Mouse (Mus musculus) stomach, embryonic 15.5 days (tissue): ENCODE measurements around the gene Mfsd12. TPM values are rescaled to one million over a fixed set of nuclear protein-coding genes. Genes with fewer than 3 reads are reported as not detected.

ENCODE experiments used
- microRNA-seq: library from miRNA; unstranded; fragments of <30 nt; microRNA quantifications from one replicate; pipeline ENCODE4, GENCODE M21; 2016
- polyA plus RNA-seq: library from polyadenylated mRNA; unstranded; fragments of >200 nt; fragmentation: Nextera tagmentation; extraction: Ambion mirVana; gene quantifications from 2 replicates; pipeline ENCODE4 v1.2.1, GENCODE M21; 2015

Mfsd12 gene
- polyA plus RNA-seq, 1 experiment from 2014 or later, result 12.8 TPM

Small RNAs within 50 kb of the gene (microRNA-seq; reads per million reads assigned to microRNA genes)
- not detected for gene Mir6913

Other genes starting within 250 kb of the Mfsd12 start
- 56.2 and 60.1 TPM in 2 replicates for gene Zbtb7a, start 222.3 kb upstream of the Mfsd12 start, polyA plus RNA-seq
- 41.8 and 44.9 TPM in 2 replicates for gene Pias4, start 189.6 kb upstream of the Mfsd12 start, polyA plus RNA-seq
- gene Eef2, start 180.9 kb upstream of the Mfsd12 start, polyA plus RNA-seq, result 517 and 544 TPM in 2 replicates
- gene Dapk3, start 174.5 kb upstream of the Mfsd12 start, polyA plus RNA-seq, result 61.9 and 65.4 TPM in 2 replicates
- 0.10 TPM in 1 of 2 replicates, not detected in the other for gene 4930442H23Rik, start 173.6 kb upstream of the Mfsd12 start, polyA plus RNA-seq
- 0.18 and 0.26 TPM in 2 replicates for gene Nmrk2, start 155.4 kb upstream of the Mfsd12 start, polyA plus RNA-seq
- 1.6 and 1.9 TPM in 2 replicates for gene Atcay, start 126.7 kb upstream of the Mfsd12 start, polyA plus RNA-seq
- 8.8 and 10.4 TPM in 2 replicates for gene Zfr2, start 124.3 kb upstream of the Mfsd12 start, polyA plus RNA-seq
- gene Matk, start 104.6 kb upstream of the Mfsd12 start, polyA plus RNA-seq, result 3.4 and 3.8 TPM in 2 replicates
- 217 and 233 TPM in 2 replicates for gene Mrpl54, start 90.6 kb upstream of the Mfsd12 start, polyA plus RNA-seq
- 54.4 and 58.1 TPM in 2 replicates for gene Apba3, start 90.5 kb upstream of the Mfsd12 start, polyA plus RNA-seq
- gene Tjp3, start 65.9 kb upstream of the Mfsd12 start, polyA plus RNA-seq, result 32.6 and 38.7 TPM in 2 replicates
- gene Pip5k1c, start 64.5 kb upstream of the Mfsd12 start, polyA plus RNA-seq, result 43.1 and 47.6 TPM in 2 replicates
- gene Cactin, start 36.4 kb upstream of the Mfsd12 start, polyA plus RNA-seq, result 40.5 and 40.9 TPM in 2 replicates
- gene Tbxa2r, start 28.8 kb upstream of the Mfsd12 start, polyA plus RNA-seq, result 23.5 and 25.3 TPM in 2 replicates
- 0.04 and 0.12 TPM in 2 replicates for gene Gipc3, start 14.2 kb upstream of the Mfsd12 start, polyA plus RNA-seq
- gene Hmg20b, start 7.0 kb upstream of the Mfsd12 start, polyA plus RNA-seq, result 78.8 and 79.1 TPM in 2 replicates
- 1.2 and 1.5 TPM in 2 replicates for gene 4930404N11Rik, start 8.3 kb downstream of the Mfsd12 start, polyA plus RNA-seq
- 88.5 and 90.5 TPM in 2 replicates for gene Fzr1, start 21.0 kb downstream of the Mfsd12 start, polyA plus RNA-seq
- 78.9 and 80.4 TPM in 2 replicates for gene Dohh, start 26.9 kb downstream of the Mfsd12 start, polyA plus RNA-seq
- gene Gm48551, start 27.0 kb downstream of the Mfsd12 start, polyA plus RNA-seq, result 2.9 and 3.3 TPM in 2 replicates
- 0.41 and 1.4 TPM in 2 replicates for gene Gm48552, start 31.5 kb downstream of the Mfsd12 start, polyA plus RNA-seq
- 59.5 and 77.5 TPM in 2 replicates for gene Smim24, start 35.6 kb downstream of the Mfsd12 start, polyA plus RNA-seq
- 65.5 and 78.2 TPM in 2 replicates for gene Nfic, start 98.1 kb downstream of the Mfsd12 start, polyA plus RNA-seq
- 1.7 and 1.8 TPM in 2 replicates for gene Celf5, start 125.2 kb downstream of the Mfsd12 start, polyA plus RNA-seq
- 83.9 and 93.7 TPM in 2 replicates for gene Ncln, start 138.9 kb downstream of the Mfsd12 start, polyA plus RNA-seq
- 1.4 and 1.6 TPM in 2 replicates for gene S1pr4, start 142.6 kb downstream of the Mfsd12 start, polyA plus RNA-seq
- 4.4 and 5.8 TPM in 2 replicates for gene Gna15, start 166.7 kb downstream of the Mfsd12 start, polyA plus RNA-seq
- 113 and 134 TPM in 2 replicates for gene Gna11, start 187.7 kb downstream of the Mfsd12 start, polyA plus RNA-seq
- gene Aes, start 202.0 kb downstream of the Mfsd12 start, polyA plus RNA-seq, result 692 and 697 TPM in 2 replicates
- 28.8 and 35.6 TPM in 2 replicates for gene Tle2, start 217.1 kb downstream of the Mfsd12 start, polyA plus RNA-seq
- gene Tle6, start 243.6 kb downstream of the Mfsd12 start, polyA plus RNA-seq, result 31.2 and 42.1 TPM in 2 replicates
- 0.55 and 0.71 TPM in 2 replicates for gene BC025920, start 248.8 kb downstream of the Mfsd12 start, polyA plus RNA-seq